Mouse (Mus musculus): ENCODE data around the gene Btla.

Gene Btla

DNA sequence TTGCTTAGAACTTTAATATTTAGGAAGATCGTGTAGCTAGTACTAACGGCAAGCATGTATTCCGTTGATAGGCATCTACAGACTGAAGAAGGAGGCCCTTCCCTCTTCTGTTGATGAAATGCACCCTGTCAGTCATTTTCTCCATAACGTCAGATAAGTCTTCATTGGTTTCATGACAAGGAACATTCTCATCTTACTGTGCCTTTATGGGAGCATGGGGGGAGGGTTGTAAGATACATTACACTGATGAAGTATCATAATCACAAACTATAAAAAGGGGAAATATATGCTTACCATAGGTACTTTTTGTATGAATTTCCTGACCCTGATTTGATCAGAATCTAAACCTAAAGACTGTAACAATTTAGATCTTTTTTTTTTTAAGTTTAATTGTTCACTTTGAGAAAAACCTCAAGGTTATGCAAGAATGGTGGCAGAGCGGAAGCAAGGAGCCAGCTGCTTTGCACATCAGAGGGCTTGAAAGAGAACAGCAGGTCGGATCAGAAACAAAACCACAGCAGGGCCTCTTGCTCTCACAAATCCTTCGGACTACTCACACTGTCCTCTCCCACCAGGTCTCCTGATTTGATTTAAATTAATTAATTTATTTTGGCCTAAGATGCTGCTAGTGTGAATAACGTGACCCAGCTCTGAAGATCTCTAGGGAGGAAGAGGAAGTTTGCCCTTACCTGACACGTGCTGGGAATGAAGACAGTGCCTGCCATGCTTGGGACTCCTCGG is at the start of gene Btla:
Gene Btla (plus strand): TSS at position 668 of the 741 bp plus-strand sequence.
- DNase-seq (ENCODE audit: low read depth, low spot score): peak; percentile 66

DNA sequence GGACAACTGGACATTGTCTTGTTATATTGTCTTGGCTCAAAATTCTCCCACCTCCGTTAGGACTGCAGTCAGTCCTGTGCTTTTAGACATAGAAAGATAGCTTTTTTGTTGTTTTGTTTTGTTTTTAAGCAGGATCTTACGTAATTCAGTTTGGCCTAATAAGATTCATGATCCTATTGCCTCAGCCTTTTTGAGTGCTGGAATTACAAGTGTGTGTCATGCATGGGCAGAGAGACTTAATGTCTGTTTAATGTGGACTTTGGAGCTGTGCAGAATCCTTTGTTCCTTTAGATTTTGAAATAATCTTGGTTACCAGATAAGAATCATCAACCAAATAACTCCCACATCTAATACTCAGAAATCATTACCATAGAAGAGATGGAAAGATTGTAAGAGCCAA is 45.6 kb upstream of the Btla start:
- no peak for DNase-seq (ENCODE audit: low read depth, low spot score)

- no peak for DNase-seq (ENCODE audit: low read depth, low spot score)
These were observed 42.3 kb upstream of the Btla start for GRCm38 (mm10) chr16:45181824-45182223.

GRCm38 (mm10) chr16:45192613-45193012 is 31.5 kb upstream of the Btla start:
- peak; percentile 76 for DNase-seq (ENCODE audit: low read depth, low spot score)

- peak; percentile 72 for DNase-seq (ENCODE audit: low read depth, low spot score)
These were observed 27.3 kb upstream of the Btla start for GRCm38 (mm10) chr16:45196816-45197215.

DNA sequence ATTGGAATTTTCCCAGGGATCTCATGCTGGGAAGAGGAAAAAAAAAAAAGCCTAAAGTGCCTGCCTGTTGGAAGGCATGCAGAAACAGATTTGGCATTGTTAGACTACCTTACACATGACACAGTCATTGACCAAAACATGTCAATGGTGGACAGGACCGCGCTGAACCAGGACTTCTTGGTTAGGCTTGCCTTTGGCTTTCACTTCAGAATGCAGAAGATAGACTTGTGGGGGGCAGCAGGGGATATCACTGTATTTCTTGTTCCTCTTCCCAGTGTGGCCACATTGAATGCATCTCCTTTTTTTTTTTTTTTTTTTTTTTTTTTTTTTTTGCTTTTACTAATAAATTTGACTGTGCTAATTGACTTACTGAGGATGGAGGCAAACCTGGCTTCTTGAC is 22.7 kb upstream of the Btla start:
- DNase-seq (ENCODE audit: low read depth, low spot score): no peak

DNA sequence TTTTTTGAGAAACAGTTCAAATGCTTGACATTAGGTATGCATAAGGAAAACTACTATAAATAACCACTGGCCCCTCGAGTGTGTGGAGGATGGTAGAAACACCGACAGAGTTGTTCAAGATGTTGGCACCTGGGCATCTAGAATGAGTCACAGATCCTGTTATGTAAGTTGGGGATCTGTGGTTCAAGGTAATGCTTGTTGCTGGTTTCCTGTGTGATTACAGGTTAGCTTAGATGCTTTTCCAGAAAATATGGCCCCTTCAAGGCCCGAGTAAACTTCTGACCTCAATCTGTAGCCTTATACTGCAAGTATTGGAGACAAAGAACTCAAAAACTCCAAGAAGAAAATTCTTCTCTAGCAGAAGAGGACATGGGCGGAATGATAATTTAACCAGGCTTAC is 19.7 kb upstream of the Btla start:
- no peak for DNase-seq (ENCODE audit: low read depth, low spot score)

GRCm38 (mm10) chr16:45204859-45205670 is 19.1 kb upstream of the Btla start:
- DNase-seq (ENCODE audit: low read depth, low spot score): no peak

- no peak for DNase-seq (ENCODE audit: low read depth, low spot score)
These were observed 2.1 kb upstream of the Btla start for GRCm38 (mm10) chr16:45222016-45222415.

DNA sequence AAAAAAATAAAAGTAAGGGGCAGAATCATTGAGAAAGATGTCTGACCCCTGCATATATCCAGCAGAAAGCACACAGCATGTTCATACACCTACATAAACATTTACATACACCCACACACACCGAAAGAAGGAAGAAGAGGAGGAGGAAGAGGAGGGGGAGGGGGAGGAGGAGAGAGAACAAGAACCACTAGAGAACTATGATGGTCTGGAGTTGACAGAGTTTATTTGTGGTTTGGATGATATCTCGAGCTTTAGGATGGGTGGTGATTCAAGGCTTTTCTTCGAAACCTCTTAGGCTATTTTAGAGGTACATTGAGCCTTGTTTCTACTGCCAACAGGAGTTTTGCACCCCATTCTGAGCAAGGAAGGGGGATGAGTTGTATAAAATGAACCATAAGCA is 1.3 kb upstream of the Btla start:
- DNase-seq (ENCODE audit: low read depth, low spot score): no peak

GRCm38 (mm10) chr16:45224431-45225008 is 405 bp downstream of the Btla start:
- DNase-seq (ENCODE audit: low read depth, low spot score): no peak

DNA sequence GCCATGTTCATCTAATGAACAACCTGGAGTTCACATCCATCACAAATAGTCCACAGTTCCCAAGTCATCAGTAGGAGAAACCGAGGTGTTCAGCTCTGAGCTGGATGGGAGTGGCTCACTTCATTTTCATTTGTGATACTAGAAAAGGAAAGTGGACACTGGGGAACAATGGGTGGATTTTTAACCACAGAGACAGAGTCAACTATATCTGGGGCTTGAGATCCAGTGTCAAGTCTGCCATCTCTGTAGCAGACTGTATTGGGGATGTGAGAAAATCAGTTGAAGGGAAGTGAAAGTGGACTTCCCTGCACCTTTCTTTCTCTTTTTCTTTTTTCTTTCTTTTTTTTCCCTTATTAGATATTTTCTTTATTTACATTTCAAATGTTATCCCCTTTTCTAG is 2.9 kb downstream of the Btla start:
- DNase-seq (ENCODE audit: low read depth, low spot score): no peak

GRCm38 (mm10) chr16:45231296-45231695 is 7.2 kb downstream of the Btla start:
- no peak for DNase-seq (ENCODE audit: low read depth, low spot score)

- no peak for DNase-seq (ENCODE audit: low read depth, low spot score)
These were observed 8.9 kb downstream of the Btla start for GRCm38 (mm10) chr16:45233007-45233406.

GRCm38 (mm10) chr16:45242700-45243099 is 18.6 kb downstream of the Btla start:
- no peak for DNase-seq (ENCODE audit: low read depth, low spot score)

GRCm38 (mm10) chr16:45244930-45245472 is 20.9 kb downstream of the Btla start:
- DNase-seq (ENCODE audit: low read depth, low spot score): peak; percentile 32

DNA sequence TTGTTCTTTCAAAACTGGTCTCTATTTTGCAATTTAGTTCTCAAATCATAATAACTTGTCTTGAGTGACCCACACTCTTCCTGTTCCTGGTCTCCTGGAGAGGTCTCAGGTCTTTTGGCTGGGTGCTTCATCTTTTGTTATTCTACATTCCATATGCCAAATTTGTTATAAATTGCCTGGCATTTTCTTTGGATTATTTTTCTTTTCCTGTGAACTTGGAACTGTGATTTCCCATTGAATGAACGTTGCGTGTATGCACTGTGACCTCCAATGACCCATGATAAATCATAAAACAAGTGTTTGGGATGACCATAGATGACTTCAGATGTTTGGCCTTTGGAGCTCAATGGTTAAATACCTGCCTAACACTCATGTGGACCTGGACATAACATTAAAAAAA is 25.6 kb downstream of the Btla start:
- DNase-seq (ENCODE audit: low read depth, low spot score): no peak

GRCm38 (mm10) chr16:45250317-45250716 is 26.2 kb downstream of the Btla start:
- DNase-seq (ENCODE audit: low read depth, low spot score): no peak

DNA sequence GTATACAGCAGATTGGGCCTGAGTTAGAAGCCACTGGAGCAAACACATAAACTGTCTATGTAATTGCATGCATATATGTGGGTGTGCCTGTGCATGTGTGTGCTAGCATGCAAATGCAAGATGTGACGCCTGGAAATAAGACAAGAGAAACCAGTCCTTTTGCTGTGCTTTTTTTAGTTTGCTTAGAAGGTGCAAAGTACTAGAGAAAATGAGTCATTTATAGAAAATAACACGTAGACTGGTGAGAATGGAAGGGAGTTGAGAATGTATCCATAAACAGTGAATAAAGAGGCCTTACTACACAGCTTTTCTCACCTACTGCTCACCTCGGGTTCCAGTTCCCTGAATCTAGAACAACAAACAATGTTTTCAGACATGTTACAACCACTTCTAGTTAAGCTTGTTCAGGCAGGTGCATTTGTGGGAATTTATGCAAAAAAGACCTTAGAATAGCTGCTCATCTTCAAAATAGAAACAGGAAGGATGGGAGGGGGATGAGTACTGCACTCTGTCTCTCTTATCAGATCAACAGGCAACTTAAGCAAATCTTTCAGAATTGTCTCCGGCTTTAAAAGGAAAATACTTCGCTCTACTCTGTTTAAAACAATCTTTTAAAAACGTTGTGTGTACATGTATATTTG is 27.8 kb downstream of the Btla start:
- DNase-seq (ENCODE audit: low read depth, low spot score): no peak

GRCm38 (mm10) chr16:45255183-45255861 is 31.2 kb downstream of the Btla start:
- no peak for DNase-seq (ENCODE audit: low read depth, low spot score)

DNA sequence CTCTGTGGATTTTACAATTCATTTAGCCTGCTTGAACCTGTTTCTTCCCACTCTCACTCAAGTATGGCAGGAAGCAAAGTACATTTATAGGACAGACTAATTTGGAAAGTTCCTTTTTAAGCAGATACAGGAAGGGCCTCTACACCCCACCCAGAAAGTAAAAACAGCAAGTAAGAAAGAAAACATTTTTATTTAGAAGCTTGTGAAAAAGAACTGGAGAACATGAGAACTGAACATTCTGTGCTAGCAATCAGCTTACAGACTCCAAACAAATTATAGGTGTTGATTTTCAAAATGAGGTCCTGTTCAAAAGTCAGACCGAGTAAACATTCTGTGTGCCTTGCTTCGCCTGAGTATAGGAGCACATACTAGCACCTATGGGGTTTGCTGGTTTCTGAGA is 32.8 kb downstream of the Btla start:
- peak; percentile 37 for DNase-seq (ENCODE audit: low read depth, low spot score)
